Mouse (Mus musculus): ENCODE results near the gene Ephb2. TPM values are rescaled to one million over a fixed set of nuclear protein-coding genes. Genes with fewer than 3 reads are reported as not detected.

Ephb2 gene
- polyA plus RNA-seq, 1 experiment from 2014 or later = 4.2 TPM

GRCm38 (mm10) chr4:136807448-136808009, 28.3 kb downstream of the Ephb2 start:
- Histone ChIP-seq H3K4me1 (peaks cover 82% of the 10 kb centered on the region), H3K9me3 (no peaks in the 10 kb centered on the region), H3K27me3 (ENCODE audit: insufficient read depth, poor library complexity, severe bottlenecking) (peaks cover 37% of the 10 kb centered on the region), H3K4me3 (peak overlapping the region; percentile 5; the same call in 1 of the 2 replicates), H3K36me3 (no peaks in the 10 kb centered on the region), H3K27ac (peak overlapping the region; percentile 79)
- DNase-seq (ENCODE audit: low spot score) = no peak
- 49% methylated on average over 11 of the region's 11 CpGs for WGBS

- WGBS = 41% methylated on average over 10 of the region's 10 CpGs
- Histone ChIP-seq H3K4me1 (peaks cover 82% of the 10 kb centered on the region), H3K27ac (peak overlapping the region; percentile 79; the same call in 1 of the 2 replicates)
Observed at GRCm38 (mm10) chr4:136806254-136806653, 29.5 kb downstream of the Ephb2 start.

GRCm38 (mm10) chr4:136804343-136804742, 31.4 kb downstream of the Ephb2 start:
- H3K9me3 ChIP-seq = no peaks in the 10 kb centered on the region
- H3K4me3 ChIP-seq = no peak overlapping the region
- H3K27ac ChIP-seq = 0 out of 2 replicates have a peak overlapping the region, but pooled peaks have one; percentile 12
- no peak for DNase-seq (ENCODE audit: low spot score)
- H3K4me1 ChIP-seq = peaks cover 88% of the 10 kb centered on the region
- H3K36me3 ChIP-seq = no peaks in the 10 kb centered on the region
- 86% methylated on average over 6 of the region's 6 CpGs for WGBS
- peaks cover 42% of the 10 kb centered on the region for H3K27me3 ChIP-seq (ENCODE audit: insufficient read depth, poor library complexity, severe bottlenecking)

More at GRCm38 (mm10) chr4:136806254-136806653, 29.5 kb downstream of the Ephb2 start:
- H3K27me3 ChIP-seq (ENCODE audit: insufficient read depth, poor library complexity, severe bottlenecking) = peaks cover 37% of the 10 kb centered on the region
- H3K9me3 ChIP-seq = no peaks in the 10 kb centered on the region
- H3K4me3 ChIP-seq = no peak overlapping the region
- no peak for DNase-seq (ENCODE audit: low spot score)
- no peaks in the 10 kb centered on the region for H3K36me3 ChIP-seq

GRCm38 (mm10) chr4:136802446-136802845, 33.3 kb downstream of the Ephb2 start:
- Histone ChIP-seq H3K4me1 (peaks cover 90% of the 10 kb centered on the region), H3K9me3 (no peaks in the 10 kb centered on the region), H3K27ac (peak overlapping the region; percentile 64; the same call in 1 of the 2 replicates), H3K4me3 (peak overlapping the region; percentile 29; the same call in 1 of the 2 replicates), H3K27me3 (ENCODE audit: insufficient read depth, poor library complexity, severe bottlenecking) (peaks cover 46% of the 10 kb centered on the region), H3K36me3 (no peaks in the 10 kb centered on the region)
- WGBS = 23% methylated on average over 12 of the region's 12 CpGs
- DNase-seq (ENCODE audit: low spot score) = peak; percentile 79

- H3K27ac ChIP-seq = 0 out of 2 replicates have a peak overlapping the region, but pooled peaks have one; percentile 64
- 75% methylated on average over 5 of the region's 5 CpGs for WGBS
- no peaks in the 10 kb centered on the region for H3K9me3 ChIP-seq
- peaks cover 89% of the 10 kb centered on the region for H3K4me1 ChIP-seq
- no peak for DNase-seq (ENCODE audit: low spot score)
- no peak overlapping the region for H3K4me3 ChIP-seq
- peaks cover 46% of the 10 kb centered on the region for H3K27me3 ChIP-seq (ENCODE audit: insufficient read depth, poor library complexity, severe bottlenecking)
- no peaks in the 10 kb centered on the region for H3K36me3 ChIP-seq
Observed at GRCm38 (mm10) chr4:136801944-136802343, 33.8 kb downstream of the Ephb2 start.

- Histone ChIP-seq H3K36me3 (no peaks in the 10 kb centered on the region), H3K27ac (0 out of 2 replicates have a peak overlapping the region, but pooled peaks have one; percentile 16), H3K4me1 (peaks cover 87% of the 10 kb centered on the region), H3K4me3 (no peak overlapping the region), H3K27me3 (ENCODE audit: insufficient read depth, poor library complexity, severe bottlenecking) (peaks cover 46% of the 10 kb centered on the region), H3K9me3 (no peaks in the 10 kb centered on the region)
- 86% methylated on average over 8 of the region's 8 CpGs for WGBS
- no peak for DNase-seq (ENCODE audit: low spot score)
Observed at GRCm38 (mm10) chr4:136801463-136801862, 34.3 kb downstream of the Ephb2 start.

- H3K27ac ChIP-seq = peak overlapping the region; percentile 23; the same call in 1 of the 2 replicates
- H3K27me3 ChIP-seq (ENCODE audit: insufficient read depth, poor library complexity, severe bottlenecking) = peaks cover 40% of the 10 kb centered on the region
- H3K36me3 ChIP-seq = no peaks in the 10 kb centered on the region
- no peak overlapping the region for H3K4me3 ChIP-seq
- no peaks in the 10 kb centered on the region for H3K9me3 ChIP-seq
- peaks cover 76% of the 10 kb centered on the region for H3K4me1 ChIP-seq
- WGBS = 26% methylated on average over 14 of the region's 14 CpGs
- no peak for DNase-seq (ENCODE audit: low spot score)
Observed at GRCm38 (mm10) chr4:136800366-136800765, 35.4 kb downstream of the Ephb2 start.

- H3K36me3 ChIP-seq = no peaks in the 10 kb centered on the region
- peaks cover 20% of the 10 kb centered on the region; the same call in 1 of the 2 replicates for H3K27me3 ChIP-seq (ENCODE audit: insufficient read depth, poor library complexity, severe bottlenecking)
- no peak overlapping the region for H3K4me3 ChIP-seq
- H3K9me3 ChIP-seq = no peaks in the 10 kb centered on the region
- WGBS = 42% methylated on average over 23 of the region's 23 CpGs
- H3K27ac ChIP-seq = 0 out of 2 replicates have a peak overlapping the region, but pooled peaks have one; percentile 60
- no peak for DNase-seq (ENCODE audit: low spot score)
- H3K4me1 ChIP-seq = peaks cover 59% of the 10 kb centered on the region
Observed at GRCm38 (mm10) chr4:136797677-136798569, 37.9 kb downstream of the Ephb2 start.

- no peaks in the 10 kb centered on the region for H3K9me3 ChIP-seq
- peaks cover 25% of the 10 kb centered on the region; the same call in 1 of the 2 replicates for H3K27me3 ChIP-seq (ENCODE audit: insufficient read depth, poor library complexity, severe bottlenecking)
- no peaks in the 10 kb centered on the region for H3K36me3 ChIP-seq
- 80% methylated on average over 11 of the region's 11 CpGs for WGBS
- peaks cover 33% of the 10 kb centered on the region for H3K4me1 ChIP-seq
- H3K27ac ChIP-seq = no peak overlapping the region
- H3K4me3 ChIP-seq = no peak overlapping the region
- no peak for DNase-seq (ENCODE audit: low spot score)
Observed at GRCm38 (mm10) chr4:136793320-136793719, 42.5 kb downstream of the Ephb2 start.

- no peaks in the 10 kb centered on the region for H3K36me3 ChIP-seq
- H3K4me1 ChIP-seq = peaks cover 40% of the 10 kb centered on the region
- DNase-seq (ENCODE audit: low spot score) = no peak
- 57% methylated on average over 6 of the region's 6 CpGs for WGBS
- no peaks in the 10 kb centered on the region for H3K9me3 ChIP-seq
- no peak overlapping the region for H3K4me3 ChIP-seq
- H3K27me3 ChIP-seq (ENCODE audit: insufficient read depth, poor library complexity, severe bottlenecking) = peaks cover 47% of the 10 kb centered on the region; the same call in 1 of the 2 replicates
- H3K27ac ChIP-seq = no peak overlapping the region
Observed at GRCm38 (mm10) chr4:136789821-136790220, 46.0 kb downstream of the Ephb2 start.

GRCm38 (mm10) chr4:136787357-136787756, 48.4 kb downstream of the Ephb2 start:
- Histone ChIP-seq H3K27me3 (ENCODE audit: insufficient read depth, poor library complexity, severe bottlenecking) (peaks cover 61% of the 10 kb centered on the region; the same call in 1 of the 2 replicates), H3K36me3 (no peaks in the 10 kb centered on the region), H3K27ac (no peak overlapping the region), H3K4me1 (peaks cover 44% of the 10 kb centered on the region), H3K9me3 (no peaks in the 10 kb centered on the region), H3K4me3 (no peak overlapping the region)
- WGBS = 57% methylated on average over 4 of the region's 4 CpGs
- no peak for DNase-seq (ENCODE audit: low spot score)

- Histone ChIP-seq H3K4me1 (peaks cover 51% of the 10 kb centered on the region), H3K27ac (no peak overlapping the region), H3K9me3 (no peaks in the 10 kb centered on the region), H3K4me3 (no peak overlapping the region), H3K27me3 (ENCODE audit: insufficient read depth, poor library complexity, severe bottlenecking) (peaks cover 60% of the 10 kb centered on the region; the same call in 1 of the 2 replicates), H3K36me3 (no peaks in the 10 kb centered on the region)
- WGBS = 38% methylated on average over 26 of the region's 26 CpGs
- DNase-seq (ENCODE audit: low spot score) = no peak
Observed at GRCm38 (mm10) chr4:136786453-136787276, 49.1 kb downstream of the Ephb2 start.

Data from heart, embryonic 10.5 days (tissue).